Mouse (Mus musculus): ENCODE results near the gene Dzip3. TPM values are rescaled to one million over a fixed set of nuclear protein-coding genes. Genes with fewer than 3 reads are reported as not detected.
A peak's percentile ranks its signal among the peaks of the same experiment; 100 is the strongest.

Dzip3 gene
- 0.15 and 0.41 TPM in 2 replicates for polyA plus RNA-seq (2012; rRNA removed)

GRCm38 (mm10) chr16:48993559-48994342 lies at the start of gene Dzip3, which contains the start of gene Cip2a:
Dzip3 (minus strand) TSS chr16:48994165.
Cip2a (plus strand) TSS chr16:48994185.
- peak within 1 kb of the TSS; percentile 34 for H3K27ac ChIP-seq (ENCODE audit: insufficient read depth, low read depth, low read length)
- WGBS = under 1% methylated on average over 74 of the region's 74 CpGs
- H3K27me3 ChIP-seq (ENCODE audit: control insufficient read depth, insufficient read depth, low read length) = no peaks in the 10 kb centered on the region
- H3K4me3 ChIP-seq (ENCODE audit: low read depth, low read length) = peak within 1 kb of the TSS; percentile 99
- no peaks in the 10 kb centered on the region; the same call in 1 of the 2 replicates for H3K4me1 ChIP-seq (ENCODE audit: control insufficient read depth, insufficient read depth, insufficient read length, low read length)
- TF ChIP-seq POLR2A (IDR thresholded peaks at IDR 0.05; ENCODE audit: low read depth, low read length) (peak; percentile 53; the same call in 1 of the 2 replicates), CTCF (IDR thresholded peaks at IDR 0.05; ENCODE audit: extremely low read depth, insufficient read length, insufficient replicate concordance, low read depth, low read length) (no peak)
- no peaks in the 10 kb centered on the region for H3K36me3 ChIP-seq (ENCODE audit: control insufficient read depth, insufficient read depth, low read length)

- Histone ChIP-seq H3K4me1 (ENCODE audit: control insufficient read depth, insufficient read depth, insufficient read length, low read length) (no peaks in the 10 kb centered on the region), H3K4me3 (ENCODE audit: low read depth, low read length) (no peak overlapping the region), H3K27me3 (ENCODE audit: control insufficient read depth, insufficient read depth, low read length) (no peaks in the 10 kb centered on the region), H3K27ac (ENCODE audit: insufficient read depth, low read depth, low read length) (no peak overlapping the region), H3K36me3 (ENCODE audit: control insufficient read depth, insufficient read depth, low read length) (no peaks in the 10 kb centered on the region)
- 74% methylated on average over 3 of the region's 3 CpGs for WGBS
- TF ChIP-seq POLR2A (IDR thresholded peaks at IDR 0.05; ENCODE audit: low read depth, low read length) (no peak), CTCF (IDR thresholded peaks at IDR 0.05; ENCODE audit: extremely low read depth, insufficient read length, insufficient replicate concordance, low read depth, low read length) (no peak)
Measured at GRCm38 (mm10) chr16:49040554-49041221, 46.7 kb upstream of the Dzip3 start.

GRCm38 (mm10) chr16:49037771-49038170 lies 43.8 kb upstream of the Dzip3 start:
- WGBS = 72% methylated on average over 4 of the region's 4 CpGs
- TF ChIP-seq CTCF (IDR thresholded peaks at IDR 0.05; ENCODE audit: extremely low read depth, insufficient read length, insufficient replicate concordance, low read depth, low read length) (no peak), POLR2A (IDR thresholded peaks at IDR 0.05; ENCODE audit: low read depth, low read length) (no peak)
- no peaks in the 10 kb centered on the region for H3K36me3 ChIP-seq (ENCODE audit: control insufficient read depth, insufficient read depth, low read length)
- H3K27me3 ChIP-seq (ENCODE audit: control insufficient read depth, insufficient read depth, low read length) = no peaks in the 10 kb centered on the region
- H3K27ac ChIP-seq (ENCODE audit: insufficient read depth, low read depth, low read length) = no peak overlapping the region
- no peaks in the 10 kb centered on the region for H3K4me1 ChIP-seq (ENCODE audit: control insufficient read depth, insufficient read depth, insufficient read length, low read length)
- H3K4me3 ChIP-seq (ENCODE audit: low read depth, low read length) = no peak overlapping the region

GRCm38 (mm10) chr16:49035852-49036251 lies 41.9 kb upstream of the Dzip3 start:
- TF ChIP-seq POLR2A (IDR thresholded peaks at IDR 0.05; ENCODE audit: low read depth, low read length) = no peak
- no peak for TF ChIP-seq CTCF (IDR thresholded peaks at IDR 0.05; ENCODE audit: extremely low read depth, insufficient read length, insufficient replicate concordance, low read depth, low read length)
- Histone ChIP-seq H3K36me3 (ENCODE audit: control insufficient read depth, insufficient read depth, low read length) (no peaks in the 10 kb centered on the region), H3K27ac (ENCODE audit: insufficient read depth, low read depth, low read length) (no peak overlapping the region), H3K27me3 (ENCODE audit: control insufficient read depth, insufficient read depth, low read length) (no peaks in the 10 kb centered on the region), H3K4me1 (ENCODE audit: control insufficient read depth, insufficient read depth, insufficient read length, low read length) (no peaks in the 10 kb centered on the region), H3K4me3 (ENCODE audit: low read depth, low read length) (no peak overlapping the region)
- 72% methylated on average over 4 of the region's 4 CpGs for WGBS

GRCm38 (mm10) chr16:49016620-49017332 lies 22.8 kb upstream of the Dzip3 start:
- no peaks in the 10 kb centered on the region for H3K4me1 ChIP-seq (ENCODE audit: control insufficient read depth, insufficient read depth, insufficient read length, low read length)
- peaks cover 8% of the 10 kb centered on the region for H3K36me3 ChIP-seq (ENCODE audit: control insufficient read depth, insufficient read depth, low read length)
- H3K27me3 ChIP-seq (ENCODE audit: control insufficient read depth, insufficient read depth, low read length) = no peaks in the 10 kb centered on the region
- TF ChIP-seq POLR2A (IDR thresholded peaks at IDR 0.05; ENCODE audit: low read depth, low read length) (no peak), CTCF (IDR thresholded peaks at IDR 0.05; ENCODE audit: extremely low read depth, insufficient read length, insufficient replicate concordance, low read depth, low read length) (no peak)
- H3K27ac ChIP-seq (ENCODE audit: insufficient read depth, low read depth, low read length) = no peak overlapping the region
- 77% methylated on average over 5 of the region's 5 CpGs for WGBS
- no peak overlapping the region for H3K4me3 ChIP-seq (ENCODE audit: low read depth, low read length)

- Histone ChIP-seq H3K4me3 (ENCODE audit: low read depth, low read length) (no peak overlapping the region), H3K27ac (ENCODE audit: insufficient read depth, low read depth, low read length) (no peak overlapping the region), H3K36me3 (ENCODE audit: control insufficient read depth, insufficient read depth, low read length) (peaks cover 4% of the 10 kb centered on the region), H3K4me1 (ENCODE audit: control insufficient read depth, insufficient read depth, insufficient read length, low read length) (no peaks in the 10 kb centered on the region), H3K27me3 (ENCODE audit: control insufficient read depth, insufficient read depth, low read length) (no peaks in the 10 kb centered on the region)
- TF ChIP-seq CTCF (IDR thresholded peaks at IDR 0.05; ENCODE audit: extremely low read depth, insufficient read length, insufficient replicate concordance, low read depth, low read length) (no peak), POLR2A (IDR thresholded peaks at IDR 0.05; ENCODE audit: low read depth, low read length) (no peak)
- WGBS = 81% methylated on average over 5 of the region's 5 CpGs
Measured at GRCm38 (mm10) chr16:49004151-49004550, 10.2 kb upstream of the Dzip3 start.
